Mouse (Mus musculus) kidney, adult 2 months (tissue): ENCODE measurements at regions not wholly inside any gene's neighbourhood (a gene's known extent, or its start where the extent isn't known, plus 50 kb on each side); places are given as distances from the start of the nearest gene placed in this dataset.

ENCODE experiments used
- CTCF ChIP-seq: fragments of 200-500 bp; conservative IDR thresholded peaks from 2 replicates; pipeline ENCODE4 v1.5.1; 2011; ENCODE audit warnings: low read depth, mild to moderate bottlenecking, control low read depth, low read length, moderate library complexity, mixed read lengths; ENCODE audit not compliant: insufficient read depth, insufficient read length
- POLR2A ChIP-seq: fragments of 200-500 bp; IDR thresholded peaks from one replicate; pipeline ENCODE4 v1.6.1; 2011; ENCODE audit warnings: low read depth, low read length, control low read depth

GRCm38 (mm10) chr11:30358196-30358595 is 90.2 kb upstream of the Sptbn1 start:
- TF ChIP-seq CTCF: no peak
- TF ChIP-seq POLR2A: no peak
